10 mouse cellular contexts compared by ENCODE assay signal in the genomic region with DNA sequence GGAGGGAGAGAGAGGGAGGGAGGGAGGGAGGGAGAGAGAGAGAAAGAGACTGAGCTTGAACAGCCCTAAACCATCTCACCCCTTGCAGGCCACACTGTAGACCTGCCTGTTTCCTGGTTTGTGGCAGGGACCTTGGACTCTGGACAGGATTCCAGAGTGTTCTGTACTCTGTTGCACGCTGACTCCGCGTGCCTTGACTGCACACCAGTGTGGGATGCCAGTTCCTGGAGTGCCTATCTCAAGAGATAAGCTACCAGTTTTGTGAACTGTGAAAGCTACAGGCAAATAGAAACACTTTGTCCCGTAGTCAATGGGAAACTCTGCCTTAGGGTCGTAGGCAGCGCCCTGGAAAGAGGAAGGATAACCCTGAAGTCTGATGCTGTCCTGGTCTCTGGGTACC. TPM values are rescaled to one million over a fixed set of nuclear protein-coding genes. Genes with fewer than 3 reads are reported as not detected.
A peak's percentile ranks its signal among the peaks of the same experiment; 100 is the strongest.
DNase-seq lines count a peak whose midpoint lies in the region; ATAC-seq and TF ChIP-seq lines count a peak whose summit lies in the region.
"Had no signal": no experiment of that assay in that cellular context is flagged by ENCODE, and none has a peak within 500 bp of the region (broad histone marks: within the 10 kb centered on the region; RNA-seq: fewer than 3 reads in every experiment).

No protein-coding gene starts in this region.

- H3K27me3 ChIP-seq in heart, embryonic 16.5 days (ENCODE audit: control insufficient read depth, insufficient read depth, low read length): no peaks in the 10 kb centered on the region
- no peaks in the 10 kb centered on the region for H3K27me3 ChIP-seq in liver, postnatal 0 days (ENCODE audit: insufficient read depth, low read length)
- no peaks in the 10 kb centered on the region for H3K27me3 ChIP-seq in midbrain, embryonic 15.5 days (replicated peaks)
- H3K27me3 ChIP-seq: midbrain, embryonic 13.5 days had no signal

- DNase-seq in heart, adult 8-10 months (ENCODE audit: low spot score): no peak
- DNase-seq in kidney, postnatal 14 days: peak; percentile 66
- peak; percentile 66 for DNase-seq in liver, postnatal 0 days
- no peak for DNase-seq in frontal cortex, postnatal 14 days (ENCODE audit: low spot score in 2 of 2)
- DNase-seq in thymus, adult 18-20 months: no peak

- peaks cover 15% of the 10 kb centered on the region for H3K4me1 ChIP-seq in heart, embryonic 16.5 days (ENCODE audit: control insufficient read depth, insufficient read depth, low read length)
- H3K4me1 ChIP-seq in liver, postnatal 0 days (ENCODE audit: insufficient read depth): peaks cover 59% of the 10 kb centered on the region
- H3K4me1 ChIP-seq in midbrain, embryonic 15.5 days: no peaks in the 10 kb centered on the region
- H3K4me1 ChIP-seq: midbrain, embryonic 13.5 days had no signal

- H3K27ac ChIP-seq in heart, embryonic 16.5 days (ENCODE audit: low read length): no peak overlapping the region
- peak overlapping the region; percentile 88 for H3K27ac ChIP-seq in liver, postnatal 0 days (ENCODE audit: low read depth)
- no peak overlapping the region for H3K27ac ChIP-seq in midbrain, embryonic 15.5 days
- H3K27ac ChIP-seq: midbrain, embryonic 13.5 days had no signal

- TF ChIP-seq EP300 in liver, postnatal 0 days (IDR thresholded peaks at IDR 0.05; ENCODE audit: low read depth): peak; percentile 74

- no peak overlapping the region for H3K9ac ChIP-seq in heart, embryonic 16.5 days (ENCODE audit: low read length)
- peak overlapping the region; percentile 49; the same call in 1 of the 2 replicates for H3K9ac ChIP-seq in liver, postnatal 0 days (replicated peaks)
- H3K9ac ChIP-seq in midbrain, embryonic 15.5 days: no peak overlapping the region
- H3K9ac ChIP-seq: midbrain, embryonic 13.5 days had no signal

- 35% methylated on average over 6 of the region's 6 CpGs for WGBS in heart, embryonic 16.5 days
- WGBS in liver, postnatal 0 days (ENCODE audit: insufficient replicate concordance): 37% methylated on average over 6 of the region's 6 CpGs
- 95% methylated on average over 6 of the region's 6 CpGs for WGBS in midbrain, embryonic 15.5 days

- no peaks in the 10 kb centered on the region for H3K9me3 ChIP-seq in heart, embryonic 16.5 days (replicated peaks; ENCODE audit: control insufficient read depth, low read length)
- H3K9me3 ChIP-seq in liver, postnatal 0 days (ENCODE audit: low read length): no peaks in the 10 kb centered on the region
- no peaks in the 10 kb centered on the region for H3K9me3 ChIP-seq in midbrain, embryonic 15.5 days
- H3K9me3 ChIP-seq: midbrain, embryonic 13.5 days had no signal

- ATAC-seq in heart, embryonic 16.5 days (replicated peaks; ENCODE audit: extremely low read depth, insufficient read depth, low FRiP score): peak; percentile 58; the same call in 1 of the 2 replicates
- ATAC-seq in erythroblast, adult 5-6 weeks (replicated peaks; ENCODE audit: low FRiP score, poor library complexity, severe bottlenecking): peak; percentile 29; the same call in 1 of the 2 replicates
- ATAC-seq in liver, postnatal 0 days: peak; percentile 81
- no peak for ATAC-seq in midbrain, embryonic 15.5 days (replicated peaks)
- ATAC-seq: lung, postnatal 0 days; midbrain, embryonic 13.5 days had no signal

- H3K4me3 ChIP-seq in heart, embryonic 16.5 days (ENCODE audit: low read length): no peak overlapping the region
- H3K4me3 ChIP-seq in liver, postnatal 0 days (ENCODE audit: low read depth, low read length): no peak overlapping the region
- no peak overlapping the region for H3K4me3 ChIP-seq in midbrain, embryonic 15.5 days
- H3K4me3 ChIP-seq: midbrain, embryonic 13.5 days had no signal

- no peak overlapping the region for H3K4me2 ChIP-seq in heart, embryonic 16.5 days (ENCODE audit: low read depth, low read length)
- H3K4me2 ChIP-seq in liver, postnatal 0 days (ENCODE audit: low read depth, low read length): no peak overlapping the region; the same call in 1 of the 2 replicates
- H3K4me2 ChIP-seq in midbrain, embryonic 15.5 days: no peak overlapping the region
- H3K4me2 ChIP-seq: midbrain, embryonic 13.5 days had no signal

- no peak for TF ChIP-seq CTCF in liver, postnatal 0 days (IDR thresholded peaks at IDR 0.05; ENCODE audit: low read depth)

- no peaks in the 10 kb centered on the region for H3K36me3 ChIP-seq in heart, embryonic 16.5 days (ENCODE audit: control insufficient read depth, insufficient read depth)
- H3K36me3 ChIP-seq in liver, postnatal 0 days (replicated peaks; ENCODE audit: insufficient read depth, low read length): no peaks in the 10 kb centered on the region
- no peaks in the 10 kb centered on the region for H3K36me3 ChIP-seq in midbrain, embryonic 15.5 days (replicated peaks)
- H3K36me3 ChIP-seq: midbrain, embryonic 13.5 days had no signal

RNA-seq across cellular contexts. Expression of a gene that starts 55.6 kb away (rescaled TPM):
- polyA plus RNA-seq in heart, embryonic 16.5 days (2015; fragmentation: Nextera tagmentation; extraction: Ambion mirVana): 51.6 and 55.3 TPM in 2 replicates
- total RNA-seq in heart, adult 8-10 months (2022): 100 to 1,000 TPM; 110 to 141 (median 120) TPM
- 20.1 and 24.0 TPM in 2 replicates for total RNA-seq in erythroblast, adult 5-6 weeks (2015; ENCODE audit: low replicate concordance)
- total RNA-seq in erythroblast, adult 5-6 weeks (2017; ENCODE audit: low replicate concordance): 21.0 and 25.6 TPM in 2 replicates
- polyA plus RNA-seq in liver, postnatal 0 days (2015; fragmentation: Nextera tagmentation; extraction: Ambion mirVana): 17.6 TPM in 2 replicates
- polyA plus RNA-seq in midbrain, embryonic 15.5 days (2015; fragmentation: Nextera tagmentation; extraction: Ambion mirVana): 14.8 and 15.2 TPM in 2 replicates

Comparison
In these comparisons a context has a peak if more than half of its experiments do, and no peak if none do; other contexts are left out.
1. DNase-seq: peak in kidney, postnatal 14 days (single experiment) and liver, postnatal 0 days (single experiment); none in heart, adult 8-10 months (single experiment), frontal cortex, postnatal 14 days (0 of 2) and thymus, adult 18-20 months (0 of 2).